ENCODE assay signal across 8 mouse cellular contexts in genomic region chr5:134315623-134316350, GRCm38 (mm10). TPM values are rescaled to one million over a fixed set of nuclear protein-coding genes. Genes with fewer than 3 reads are reported as not detected.
DNase-seq lines count a peak whose midpoint lies in the region; ATAC-seq and TF ChIP-seq lines count a peak whose summit lies in the region.

No protein-coding gene starts in this region.

- H3K4me3 ChIP-seq in erythroblast, embryonic 14.5 days (replicated peaks): peak overlapping the region; percentile 99
- H3K4me3 ChIP-seq in small intestine, adult 2 months (ENCODE audit: low read depth, low read length): peak overlapping the region; percentile 51

- H3K4me1 ChIP-seq in erythroblast, embryonic 14.5 days (ENCODE audit: control insufficient read depth): peaks cover 45% of the 10 kb centered on the region
- H3K4me1 ChIP-seq in small intestine, adult 2 months (ENCODE audit: control insufficient read depth, insufficient read depth, insufficient read length, low read length): peaks cover 8% of the 10 kb centered on the region

- no peaks in the 10 kb centered on the region for H3K9me3 ChIP-seq in erythroblast, embryonic 14.5 days (ENCODE audit: control insufficient read depth, low read length)

- WGBS in small intestine, adult 2 months: 2% methylated on average over 25 of the region's 25 CpGs

- H3K27ac ChIP-seq in small intestine, adult 2 months (ENCODE audit: insufficient read depth, low read depth, low read length): peak overlapping the region; percentile 82

- no peak for TF ChIP-seq POLR2A in small intestine, adult 2 months (IDR thresholded peaks at IDR 0.05; ENCODE audit: low read depth, low read length)

- peak; percentile 17; the same call in 1 of the 2 replicates for TF ChIP-seq CTCF in small intestine, adult 2 months (IDR thresholded peaks at IDR 0.05; ENCODE audit: extremely low read depth, insufficient read length, insufficient replicate concordance, low read depth, low read length)

- H3K27me3 ChIP-seq in erythroblast, embryonic 14.5 days (ENCODE audit: control insufficient read depth): no peaks in the 10 kb centered on the region
- no peaks in the 10 kb centered on the region for H3K27me3 ChIP-seq in small intestine, adult 2 months (ENCODE audit: control insufficient read depth, insufficient read depth, low read length)

- peaks cover 13% of the 10 kb centered on the region for H3K36me3 ChIP-seq in erythroblast, embryonic 14.5 days (ENCODE audit: control insufficient read depth)
- no peaks in the 10 kb centered on the region for H3K36me3 ChIP-seq in small intestine, adult 2 months (ENCODE audit: control insufficient read depth, insufficient read depth, low read length)

- DNase-seq in cerebellum, postnatal 36 days: peak; percentile 39 to 40
- peak; percentile 52 for DNase-seq in gastrocnemius, postnatal 25 days
- DNase-seq in induced T-regulatory cell, adult 2 months (ENCODE audit: low read depth): peak; percentile 56
- peak; percentile 65 to 88 for DNase-seq in left cerebral cortex, postnatal 10 days (ENCODE audit: extremely low spot score in 1 of 2, low spot score in 2 of 2)
- peak; percentile 80 to 83 for DNase-seq in lung, postnatal 4 days

- intact Hi-C loops in left cerebral cortex, postnatal 10 days (cut with DNase I): no loop called here

- no peak for ATAC-seq in erythroblast, adult 5-6 weeks (replicated peaks; ENCODE audit: low FRiP score, poor library complexity, severe bottlenecking)

RNA-seq across cellular contexts. Expression of gene Gtf2i, which starts 1.2 kb away (rescaled TPM):
- polyA plus RNA-seq in erythroblast, embryonic 14.5 days (2012): 4.1 and 4.4 TPM in 2 replicates
- 9.0 and 28.4 TPM in 2 replicates for total RNA-seq in erythroblast, adult 5-6 weeks (2015; ENCODE audit: low replicate concordance)
- 10.7 and 11.2 TPM in 2 replicates for total RNA-seq in erythroblast, adult 5-6 weeks (2017; ENCODE audit: low replicate concordance)
- total RNA-seq in gastrocnemius, postnatal 25 days (2021): 100 to 1,000 TPM; 102 to 106 TPM
- 100 to 1,000 TPM; 186 to 207 TPM for total RNA-seq in left cerebral cortex, postnatal 10 days (2021)
- 20.7 and 34.0 TPM in 2 replicates for polyA plus RNA-seq in small intestine, adult 2 months (2012; rRNA removed)
